ENCODE assay signal across 12 mouse cellular contexts in genomic region chr1:194578270-194578669, GRCm38 (mm10). TPM values are rescaled to one million over a fixed set of nuclear protein-coding genes. Genes with fewer than 3 reads are reported as not detected.
DNase-seq lines count a peak whose midpoint lies in the region; ATAC-seq and TF ChIP-seq lines count a peak whose summit lies in the region.
"Had no signal": no experiment of that assay in that cellular context is flagged by ENCODE, and none has a peak within 500 bp of the region (broad histone marks: within the 10 kb centered on the region; RNA-seq: fewer than 3 reads in every experiment).

No protein-coding gene starts in this region.

- peak; percentile 71 for DNase-seq in brain, embryonic 18.5 days (ENCODE audit: low read depth, low spot score)
- peak; percentile 78 for DNase-seq in forebrain, postnatal 0 days
- peak; percentile 26 to 76 for DNase-seq in left cerebral cortex, postnatal 25 days (ENCODE audit: low spot score in 2 of 2)
- DNase-seq in lung, adult 18-20 months, result no peak
- no peak for DNase-seq in heart, postnatal 25 days (ENCODE audit: low spot score)
- DNase-seq: kidney, postnatal 14 days; liver, embryonic 13.5 days had no signal

- peaks cover 9% of the 10 kb centered on the region for H3K4me1 ChIP-seq in forebrain, embryonic 15.5 days
- peaks cover 7% of the 10 kb centered on the region; the same call in 1 of the 2 replicates for H3K4me1 ChIP-seq in forebrain, embryonic 12.5 days
- H3K4me1 ChIP-seq in forebrain, postnatal 0 days (ENCODE audit: insufficient read depth), result no peaks in the 10 kb centered on the region
- H3K4me1 ChIP-seq in intestine, embryonic 16.5 days (ENCODE audit: control insufficient read depth, insufficient read depth, low read length), result no peaks in the 10 kb centered on the region
- H3K4me1 ChIP-seq: liver, embryonic 13.5 days; megakaryocyte, embryonic 14.5 days had no signal

- peak overlapping the region; percentile 57 for H3K27ac ChIP-seq in forebrain, embryonic 15.5 days (replicated peaks)
- H3K27ac ChIP-seq in forebrain, embryonic 12.5 days, result no peak overlapping the region
- peak overlapping the region; percentile 0; the same call in 1 of the 2 replicates for H3K27ac ChIP-seq in forebrain, postnatal 0 days (ENCODE audit: low read depth, low read length)
- no peak overlapping the region for H3K27ac ChIP-seq in intestine, embryonic 16.5 days (ENCODE audit: low read length)
- H3K27ac ChIP-seq: liver, embryonic 13.5 days had no signal

- no peaks in the 10 kb centered on the region for H3K27me3 ChIP-seq in forebrain, embryonic 15.5 days
- no peaks in the 10 kb centered on the region for H3K27me3 ChIP-seq in forebrain, embryonic 12.5 days
- no peaks in the 10 kb centered on the region for H3K27me3 ChIP-seq in forebrain, postnatal 0 days (ENCODE audit: insufficient read depth, low read length)
- no peaks in the 10 kb centered on the region for H3K27me3 ChIP-seq in intestine, embryonic 16.5 days (replicated peaks; ENCODE audit: control insufficient read depth, insufficient read depth, low read length)
- H3K27me3 ChIP-seq: liver, embryonic 13.5 days; megakaryocyte, embryonic 14.5 days had no signal

- no peak overlapping the region for H3K4me2 ChIP-seq in forebrain, embryonic 15.5 days (replicated peaks)
- no peak overlapping the region for H3K4me2 ChIP-seq in forebrain, embryonic 12.5 days
- H3K4me2 ChIP-seq in forebrain, postnatal 0 days (ENCODE audit: low read depth), result no peak overlapping the region
- no peak overlapping the region for H3K4me2 ChIP-seq in intestine, embryonic 16.5 days (ENCODE audit: low read depth, low read length)
- H3K4me2 ChIP-seq: liver, embryonic 13.5 days had no signal

- ATAC-seq in forebrain, embryonic 15.5 days (replicated peaks), result peak; percentile 75
- no peak for ATAC-seq in forebrain, embryonic 12.5 days (ENCODE audit: low FRiP score)
- ATAC-seq in forebrain, postnatal 0 days, result peak; percentile 95
- no peak for ATAC-seq in intestine, embryonic 16.5 days

- 72% methylated on average over 3 of the region's 3 CpGs for WGBS in forebrain, embryonic 15.5 days
- WGBS in forebrain, embryonic 12.5 days, result 92% methylated on average over 3 of the region's 3 CpGs
- 61% methylated on average over 3 of the region's 3 CpGs for WGBS in forebrain, postnatal 0 days
- 87% methylated on average over 3 of the region's 3 CpGs for WGBS in intestine, embryonic 16.5 days

- no peak for TF ChIP-seq CTCF in forebrain, postnatal 0 days (IDR thresholded peaks at IDR 0.05; ENCODE audit: low read depth)

- no peaks in the 10 kb centered on the region for H3K36me3 ChIP-seq in forebrain, embryonic 15.5 days
- no peaks in the 10 kb centered on the region for H3K36me3 ChIP-seq in forebrain, embryonic 12.5 days (replicated peaks)
- H3K36me3 ChIP-seq in forebrain, postnatal 0 days (ENCODE audit: insufficient read depth), result no peaks in the 10 kb centered on the region
- H3K36me3 ChIP-seq in intestine, embryonic 16.5 days (ENCODE audit: control insufficient read depth, insufficient read depth, low read length), result no peaks in the 10 kb centered on the region
- H3K36me3 ChIP-seq: liver, embryonic 13.5 days had no signal

- no peak overlapping the region for H3K4me3 ChIP-seq in forebrain, embryonic 15.5 days
- H3K4me3 ChIP-seq in forebrain, embryonic 12.5 days (replicated peaks), result no peak overlapping the region
- no peak overlapping the region for H3K4me3 ChIP-seq in forebrain, postnatal 0 days (ENCODE audit: low read depth, low read length)
- no peak overlapping the region for H3K4me3 ChIP-seq in intestine, embryonic 16.5 days (ENCODE audit: low read length)
- H3K4me3 ChIP-seq: liver, embryonic 13.5 days; megakaryocyte, embryonic 14.5 days had no signal

- intact Hi-C loops in left cerebral cortex, postnatal 25 days (cut with DNase I), result no loop called here
- intact Hi-C loops in heart, postnatal 25 days (cut with DNase I), result no loop called here

- no peak overlapping the region for H3K9ac ChIP-seq in forebrain, embryonic 15.5 days (replicated peaks)
- no peak overlapping the region for H3K9ac ChIP-seq in forebrain, embryonic 12.5 days
- H3K9ac ChIP-seq in forebrain, postnatal 0 days, result no peak overlapping the region
- no peak overlapping the region for H3K9ac ChIP-seq in intestine, embryonic 16.5 days (ENCODE audit: low read depth, low read length)
- H3K9ac ChIP-seq: liver, embryonic 13.5 days had no signal

- H3K9me3 ChIP-seq in forebrain, embryonic 15.5 days, result no peaks in the 10 kb centered on the region
- no peaks in the 10 kb centered on the region for H3K9me3 ChIP-seq in forebrain, embryonic 12.5 days
- H3K9me3 ChIP-seq in forebrain, postnatal 0 days (ENCODE audit: low read length), result no peaks in the 10 kb centered on the region
- no peaks in the 10 kb centered on the region for H3K9me3 ChIP-seq in intestine, embryonic 16.5 days (ENCODE audit: control insufficient read depth, low read length)
- H3K9me3 ChIP-seq: liver, embryonic 13.5 days; megakaryocyte, embryonic 14.5 days had no signal

RNA-seq across cellular contexts. Expression of gene Plxna2, which starts 39.7 kb away (rescaled TPM):
- polyA plus RNA-seq in forebrain, embryonic 15.5 days (2015; fragmentation: Nextera tagmentation; extraction: Ambion mirVana), result 72.1 and 78.3 TPM in 2 replicates
- 34.0 and 42.6 TPM in 2 replicates for polyA plus RNA-seq in forebrain, embryonic 12.5 days (2016; fragmentation: Nextera tagmentation; extraction: Ambion mirVana)
- 69.3 and 83.6 TPM in 2 replicates for total RNA-seq in forebrain, postnatal 0 days (2014; rRNA removed)
- polyA plus RNA-seq in forebrain, postnatal 0 days (2015; fragmentation: Nextera tagmentation; extraction: Ambion mirVana), result 14.5 and 18.6 TPM in 2 replicates
- total RNA-seq in left cerebral cortex, postnatal 25 days (2021), result 100 to 1,000 TPM in 1 of 2 experiments, 10 to 100 TPM in 1; 88.4 to 102 TPM
- total RNA-seq in heart, postnatal 25 days (2021), result 10 to 100 TPM; 25.8 to 26.7 TPM
- 4.3 and 4.6 TPM in 2 replicates for polyA plus RNA-seq in intestine, embryonic 16.5 days (2015; fragmentation: Nextera tagmentation; extraction: Ambion mirVana)
- total RNA-seq: neutrophil, adult 5-6 weeks had no signal

Comparison
In these comparisons a context has a peak if more than half of its experiments do, and no peak if none do; other contexts are left out.
1. ATAC-seq: peak in forebrain, embryonic 15.5 days (single experiment) and forebrain, postnatal 0 days (single experiment); none in forebrain, embryonic 12.5 days (single experiment) and intestine, embryonic 16.5 days (single experiment).
2. H3K27ac ChIP-seq: peak in forebrain, embryonic 15.5 days (single experiment) and forebrain, postnatal 0 days (single experiment); none in forebrain, embryonic 12.5 days (single experiment) and intestine, embryonic 16.5 days (single experiment).
3. DNase-seq: peak in brain, embryonic 18.5 days (single experiment), forebrain, postnatal 0 days (single experiment) and left cerebral cortex, postnatal 25 days (2 of 2); none in lung, adult 18-20 months (0 of 2) and heart, postnatal 25 days (single experiment).